Comparison of ENCODE assay signal across 23 mouse cellular contexts in genomic region chr7:96871031-96871430, GRCm38 (mm10).
A peak's percentile ranks its signal among the peaks of the same experiment; 100 is the strongest.
DNase-seq lines count a peak whose midpoint lies in the region; ATAC-seq and TF ChIP-seq lines count a peak whose summit lies in the region.
"Had no signal": no experiment of that assay in that cellular context is flagged by ENCODE, and none has a peak within 500 bp of the region (broad histone marks: within the 10 kb centered on the region; RNA-seq: fewer than 3 reads in every experiment).

No protein-coding gene starts in this region.

- H3K9ac ChIP-seq in forebrain, embryonic 13.5 days = no peak overlapping the region
- no peak overlapping the region for H3K9ac ChIP-seq in forebrain, embryonic 12.5 days
- no peak overlapping the region for H3K9ac ChIP-seq in forebrain, embryonic 15.5 days (replicated peaks)
- no peak overlapping the region for H3K9ac ChIP-seq in forebrain, postnatal 0 days
- H3K9ac ChIP-seq in hindbrain, embryonic 14.5 days = no peak overlapping the region
- H3K9ac ChIP-seq in hindbrain, embryonic 13.5 days = no peak overlapping the region
- H3K9ac ChIP-seq: embryonic facial prominence, embryonic 13.5 days; embryonic facial prominence, embryonic 15.5 days had no signal

- no peaks in the 10 kb centered on the region for H3K9me3 ChIP-seq in forebrain, embryonic 13.5 days (replicated peaks)
- no peaks in the 10 kb centered on the region for H3K9me3 ChIP-seq in forebrain, embryonic 12.5 days
- H3K9me3 ChIP-seq in forebrain, embryonic 15.5 days = no peaks in the 10 kb centered on the region
- H3K9me3 ChIP-seq in forebrain, postnatal 0 days (ENCODE audit: low read length) = no peaks in the 10 kb centered on the region
- no peaks in the 10 kb centered on the region for H3K9me3 ChIP-seq in hindbrain, embryonic 14.5 days (ENCODE audit: control insufficient read depth, low read length)
- H3K9me3 ChIP-seq in hindbrain, embryonic 13.5 days = no peaks in the 10 kb centered on the region
- H3K9me3 ChIP-seq: embryonic facial prominence, embryonic 13.5 days; embryonic facial prominence, embryonic 15.5 days; G1E had no signal

- no peak for ATAC-seq in forebrain, embryonic 13.5 days
- ATAC-seq in forebrain, embryonic 12.5 days (ENCODE audit: low FRiP score) = no peak
- ATAC-seq in forebrain, embryonic 15.5 days (replicated peaks) = no peak
- no peak for ATAC-seq in forebrain, postnatal 0 days
- no peak for ATAC-seq in hindbrain, embryonic 14.5 days (ENCODE audit: low FRiP score)
- no peak for ATAC-seq in hindbrain, embryonic 13.5 days (ENCODE audit: low FRiP score)
- ATAC-seq: activated CD4-positive, CD25-positive, alpha-beta regulatory T cell, adult 4 months; Patski had no signal

- H3K27ac ChIP-seq in forebrain, embryonic 13.5 days = 0 out of 2 replicates have a peak overlapping the region, but pooled peaks have one; percentile 82
- no peak overlapping the region for H3K27ac ChIP-seq in forebrain, embryonic 12.5 days
- H3K27ac ChIP-seq in forebrain, embryonic 15.5 days (replicated peaks) = peak overlapping the region; percentile 79
- H3K27ac ChIP-seq in forebrain, postnatal 0 days (ENCODE audit: low read depth, low read length) = no peak overlapping the region
- H3K27ac ChIP-seq in hindbrain, embryonic 14.5 days = peak overlapping the region; percentile 7; the same call in 1 of the 2 replicates
- no peak overlapping the region for H3K27ac ChIP-seq in hindbrain, embryonic 13.5 days
- H3K27ac ChIP-seq: embryonic facial prominence, embryonic 13.5 days; embryonic facial prominence, embryonic 15.5 days had no signal

- DNase-seq in forebrain, postnatal 0 days = no peak
- no peak for DNase-seq in hindbrain, embryonic 14.5 days (ENCODE audit: low spot score)
- no peak for DNase-seq in cerebellum, adult 18-20 months
- DNase-seq: adrenal gland, adult 8-10 months; adrenal gland, postnatal 14 days; adrenal gland, postnatal 36 days; cerebellum, adult 11-12 months; cerebellum, adult 8-10 months; cerebellum, adult 9-11 months; cerebellum, postnatal 14 days; cerebellum, postnatal 36 days; embryo, embryonic 11 days had no signal

- WGBS in forebrain, embryonic 13.5 days = 88% methylated on average over 4 of the region's 4 CpGs
- 94% methylated on average over 4 of the region's 4 CpGs for WGBS in forebrain, embryonic 12.5 days
- WGBS in forebrain, embryonic 15.5 days = 90% methylated on average over 4 of the region's 4 CpGs
- WGBS in forebrain, postnatal 0 days = 83% methylated on average over 4 of the region's 4 CpGs
- 59% methylated on average over 4 of the region's 4 CpGs for WGBS in hindbrain, embryonic 14.5 days
- 67% methylated on average over 4 of the region's 4 CpGs for WGBS in hindbrain, embryonic 13.5 days

- H3K4me3 ChIP-seq in forebrain, embryonic 13.5 days = no peak overlapping the region
- H3K4me3 ChIP-seq in forebrain, embryonic 12.5 days (replicated peaks) = no peak overlapping the region
- H3K4me3 ChIP-seq in forebrain, embryonic 15.5 days = no peak overlapping the region
- H3K4me3 ChIP-seq in forebrain, postnatal 0 days (ENCODE audit: low read depth, low read length) = no peak overlapping the region
- no peak overlapping the region for H3K4me3 ChIP-seq in hindbrain, embryonic 14.5 days (replicated peaks; ENCODE audit: low read length)
- H3K4me3 ChIP-seq in hindbrain, embryonic 13.5 days = no peak overlapping the region
- H3K4me3 ChIP-seq: embryonic facial prominence, embryonic 13.5 days; embryonic facial prominence, embryonic 15.5 days; erythroblast, embryonic 14.5 days had no signal

- no peak for TF ChIP-seq CTCF in forebrain, postnatal 0 days (IDR thresholded peaks at IDR 0.05; ENCODE audit: low read depth)

- peaks cover 62% of the 10 kb centered on the region for H3K36me3 ChIP-seq in forebrain, embryonic 13.5 days (ENCODE audit: poor library complexity, severe bottlenecking)
- peaks cover 41% of the 10 kb centered on the region for H3K36me3 ChIP-seq in forebrain, embryonic 12.5 days (replicated peaks)
- H3K36me3 ChIP-seq in forebrain, embryonic 15.5 days = peaks cover 14% of the 10 kb centered on the region; the same call in 1 of the 2 replicates
- peaks cover 14% of the 10 kb centered on the region for H3K36me3 ChIP-seq in forebrain, postnatal 0 days (ENCODE audit: insufficient read depth)
- H3K36me3 ChIP-seq in hindbrain, embryonic 14.5 days (replicated peaks; ENCODE audit: control insufficient read depth, insufficient read depth) = peaks cover 12% of the 10 kb centered on the region
- peaks cover 20% of the 10 kb centered on the region for H3K36me3 ChIP-seq in hindbrain, embryonic 13.5 days
- H3K36me3 ChIP-seq: G1E had no signal

- no peaks in the 10 kb centered on the region for H3K27me3 ChIP-seq in forebrain, embryonic 13.5 days
- no peaks in the 10 kb centered on the region for H3K27me3 ChIP-seq in forebrain, embryonic 12.5 days
- no peaks in the 10 kb centered on the region for H3K27me3 ChIP-seq in forebrain, embryonic 15.5 days
- H3K27me3 ChIP-seq in forebrain, postnatal 0 days (ENCODE audit: insufficient read depth, low read length) = no peaks in the 10 kb centered on the region
- no peaks in the 10 kb centered on the region for H3K27me3 ChIP-seq in hindbrain, embryonic 14.5 days (ENCODE audit: control insufficient read depth, insufficient read depth, low read length)
- H3K27me3 ChIP-seq in hindbrain, embryonic 13.5 days = 0 out of 2 replicates have a peak, but pooled peaks cover 5% of the 10 kb centered on the region
- H3K27me3 ChIP-seq: CH12.LX; embryonic facial prominence, embryonic 13.5 days; embryonic facial prominence, embryonic 15.5 days; Patski had no signal

- H3K4me2 ChIP-seq in forebrain, embryonic 13.5 days = no peak overlapping the region
- no peak overlapping the region for H3K4me2 ChIP-seq in forebrain, embryonic 12.5 days
- no peak overlapping the region for H3K4me2 ChIP-seq in forebrain, embryonic 15.5 days (replicated peaks)
- no peak overlapping the region for H3K4me2 ChIP-seq in forebrain, postnatal 0 days (ENCODE audit: low read depth)
- H3K4me2 ChIP-seq in hindbrain, embryonic 14.5 days (replicated peaks) = no peak overlapping the region
- no peak overlapping the region for H3K4me2 ChIP-seq in hindbrain, embryonic 13.5 days
- H3K4me2 ChIP-seq: embryonic facial prominence, embryonic 13.5 days; embryonic facial prominence, embryonic 15.5 days had no signal

- peaks cover 32% of the 10 kb centered on the region for H3K4me1 ChIP-seq in forebrain, embryonic 13.5 days
- peaks cover 2% of the 10 kb centered on the region for H3K4me1 ChIP-seq in forebrain, embryonic 12.5 days
- H3K4me1 ChIP-seq in forebrain, embryonic 15.5 days = peaks cover 26% of the 10 kb centered on the region
- H3K4me1 ChIP-seq in forebrain, postnatal 0 days (ENCODE audit: insufficient read depth) = peaks cover 6% of the 10 kb centered on the region
- H3K4me1 ChIP-seq in hindbrain, embryonic 14.5 days (replicated peaks; ENCODE audit: control insufficient read depth, insufficient read depth, low read length) = peaks cover 9% of the 10 kb centered on the region; the same call in 1 of the 2 replicates
- peaks cover 15% of the 10 kb centered on the region for H3K4me1 ChIP-seq in hindbrain, embryonic 13.5 days (replicated peaks)

Comparison
In these comparisons a context has a peak if more than half of its experiments do, and no peak if none do; other contexts are left out.
1. H3K27ac ChIP-seq: peak in forebrain, embryonic 13.5 days (single experiment), forebrain, embryonic 15.5 days (single experiment) and hindbrain, embryonic 14.5 days (single experiment); none in forebrain, embryonic 12.5 days (single experiment), forebrain, postnatal 0 days (single experiment) and hindbrain, embryonic 13.5 days (single experiment).